ENCODE assay signal across 21 mouse cellular contexts in the genomic region with DNA sequence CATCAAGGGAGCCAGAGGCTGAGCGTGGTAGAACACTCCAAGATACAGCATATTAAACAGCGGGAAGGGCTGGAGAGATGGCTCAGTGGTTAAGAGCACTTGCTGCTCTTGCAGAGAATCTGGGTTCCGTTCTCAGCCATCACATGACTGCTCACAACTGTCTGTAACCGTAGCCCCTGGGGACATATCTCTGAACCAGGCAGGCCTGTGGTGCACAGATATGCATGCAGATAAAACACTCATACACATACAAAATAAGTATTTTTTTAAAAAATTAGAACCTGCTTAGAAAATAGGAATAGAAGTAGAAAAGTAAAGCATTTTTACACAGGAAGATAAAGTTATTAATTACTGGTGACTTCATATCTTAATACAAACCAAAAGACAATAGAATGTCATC. TPM values are rescaled to one million over a fixed set of nuclear protein-coding genes. Genes with fewer than 3 reads are reported as not detected.
A peak's percentile ranks its signal among the peaks of the same experiment; 100 is the strongest.
DNase-seq lines count a peak whose midpoint lies in the region; ATAC-seq and TF ChIP-seq lines count a peak whose summit lies in the region.
"Had no signal": no experiment of that assay in that cellular context is flagged by ENCODE, and none has a peak within 500 bp of the region (broad histone marks: within the 10 kb centered on the region; RNA-seq: fewer than 3 reads in every experiment).

No protein-coding gene starts in this region.

- 0 out of 2 replicates have a peak, but pooled peaks have one; percentile 57 for ATAC-seq in erythroblast, adult 5-6 weeks (replicated peaks; ENCODE audit: low FRiP score, poor library complexity, severe bottlenecking)
- ATAC-seq in liver, postnatal 0 days, result peak; percentile 67
- ATAC-seq in kidney, embryonic 16.5 days (ENCODE audit: low FRiP score, low TSS enrichment), result no peak
- ATAC-seq: forebrain, postnatal 0 days; intestine, embryonic 16.5 days had no signal

- H3K36me3 ChIP-seq in liver, postnatal 0 days (replicated peaks; ENCODE audit: insufficient read depth, low read length), result no peaks in the 10 kb centered on the region
- no peaks in the 10 kb centered on the region for H3K36me3 ChIP-seq in kidney, embryonic 16.5 days (ENCODE audit: insufficient read depth, low read length)
- H3K36me3 ChIP-seq: embryonic facial prominence, embryonic 12.5 days; heart, embryonic 15.5 days; hindbrain, embryonic 15.5 days had no signal

- 35% methylated on average over 4 of the region's 4 CpGs for WGBS in liver, postnatal 0 days (ENCODE audit: insufficient replicate concordance)
- WGBS in kidney, embryonic 16.5 days, result 77% methylated on average over 4 of the region's 4 CpGs

- peak; percentile 93 for TF ChIP-seq EP300 in liver, postnatal 0 days (IDR thresholded peaks at IDR 0.05; ENCODE audit: low read depth)

- H3K9ac ChIP-seq in liver, postnatal 0 days (replicated peaks), result no peak overlapping the region
- no peak overlapping the region for H3K9ac ChIP-seq in kidney, embryonic 16.5 days (replicated peaks; ENCODE audit: low read length)
- H3K9ac ChIP-seq: embryonic facial prominence, embryonic 12.5 days; forebrain, postnatal 0 days; heart, embryonic 15.5 days; hindbrain, embryonic 15.5 days; lung, embryonic 14.5 days; midbrain, embryonic 12.5 days had no signal

- H3K27me3 ChIP-seq in liver, postnatal 0 days (ENCODE audit: insufficient read depth, low read length), result no peaks in the 10 kb centered on the region
- H3K27me3 ChIP-seq in kidney, embryonic 16.5 days (ENCODE audit: insufficient read depth, low read length), result no peaks in the 10 kb centered on the region
- H3K27me3 ChIP-seq: embryonic facial prominence, embryonic 12.5 days; heart, embryonic 15.5 days; hindbrain, embryonic 15.5 days; midbrain, embryonic 12.5 days had no signal

- no peaks in the 10 kb centered on the region for H3K9me3 ChIP-seq in liver, postnatal 0 days (ENCODE audit: low read length)
- H3K9me3 ChIP-seq in kidney, embryonic 16.5 days (ENCODE audit: low read length), result no peaks in the 10 kb centered on the region
- H3K9me3 ChIP-seq: embryonic facial prominence, embryonic 12.5 days; heart, embryonic 15.5 days; hindbrain, embryonic 15.5 days; midbrain, embryonic 12.5 days had no signal

- DNase-seq in thymus, postnatal 4 days, result peak; percentile 42
- no peak for DNase-seq in thymus, postnatal 25 days
- DNase-seq in liver, postnatal 0 days, result no peak
- no peak for DNase-seq in gastrocnemius, postnatal 36 days
- DNase-seq in right cerebral cortex, postnatal 36 days (ENCODE audit: low spot score in 2 of 2), result no peak
- DNase-seq: adrenal gland, adult 8-10 months; cerebellum, adult 18-20 months; forebrain, postnatal 0 days; heart, adult 18-20 months; kidney, postnatal 10 days; lung, embryonic 14.5 days; lung, postnatal 4 days; retina, postnatal 1 day had no signal

- intact Hi-C loops in gastrocnemius, postnatal 36 days (cut with DNase I), result no loop called here

- peaks cover 6% of the 10 kb centered on the region; the same call in 1 of the 2 replicates for H3K4me1 ChIP-seq in liver, postnatal 0 days (ENCODE audit: insufficient read depth)
- H3K4me1 ChIP-seq in kidney, embryonic 16.5 days (ENCODE audit: insufficient read depth, low read length), result peaks cover 1% of the 10 kb centered on the region; the same call in 1 of the 2 replicates
- H3K4me1 ChIP-seq: embryonic facial prominence, embryonic 12.5 days had no signal

- no peak overlapping the region for H3K4me3 ChIP-seq in liver, postnatal 0 days (ENCODE audit: low read depth, low read length)
- no peak overlapping the region for H3K4me3 ChIP-seq in kidney, embryonic 16.5 days (ENCODE audit: low read length)
- H3K4me3 ChIP-seq: embryonic facial prominence, embryonic 12.5 days; heart, embryonic 15.5 days; hindbrain, embryonic 15.5 days; layer of hippocampus, adult 2 months; midbrain, embryonic 12.5 days had no signal

- H3K27ac ChIP-seq in liver, postnatal 0 days (ENCODE audit: low read depth), result no peak overlapping the region
- no peak overlapping the region for H3K27ac ChIP-seq in kidney, embryonic 16.5 days (ENCODE audit: low read length)
- H3K27ac ChIP-seq: embryonic facial prominence, embryonic 12.5 days; heart, embryonic 15.5 days; hindbrain, embryonic 15.5 days; layer of hippocampus, adult 2 months; midbrain, embryonic 12.5 days had no signal

- H3K4me2 ChIP-seq in liver, postnatal 0 days (ENCODE audit: low read depth, low read length), result no peak overlapping the region
- H3K4me2 ChIP-seq in kidney, embryonic 16.5 days (replicated peaks; ENCODE audit: low read depth, low read length), result no peak overlapping the region
- H3K4me2 ChIP-seq: embryonic facial prominence, embryonic 12.5 days; heart, embryonic 15.5 days; hindbrain, embryonic 15.5 days; lung, embryonic 14.5 days; midbrain, embryonic 12.5 days had no signal

- no peak for TF ChIP-seq CTCF in liver, postnatal 0 days (IDR thresholded peaks at IDR 0.05; ENCODE audit: low read depth)

RNA-seq across cellular contexts. Expression of a gene that starts 11.4 kb away (rescaled TPM):
- total RNA-seq in erythroblast, adult 5-6 weeks (2015; ENCODE audit: low replicate concordance), result not detected in 2 replicates
- total RNA-seq in erythroblast, adult 5-6 weeks (2017; ENCODE audit: low replicate concordance), result not detected in 2 replicates
- 0.28 and 0.31 TPM in 2 replicates for polyA plus RNA-seq in liver, postnatal 0 days (2015; fragmentation: Nextera tagmentation; extraction: Ambion mirVana)
- 1 to 10 TPM; 1.6 to 2.1 TPM for total RNA-seq in gastrocnemius, postnatal 36 days (2021)
- polyA plus RNA-seq in kidney, embryonic 16.5 days (2015; fragmentation: Nextera tagmentation; extraction: Ambion mirVana), result 39.7 and 40.4 TPM in 2 replicates

RNA-seq across cellular contexts. Expression of a gene that starts 41.0 kb away (rescaled TPM):
- 6.0 and 7.7 TPM in 2 replicates for total RNA-seq in erythroblast, adult 5-6 weeks (2015; ENCODE audit: low replicate concordance)
- total RNA-seq in erythroblast, adult 5-6 weeks (2017; ENCODE audit: low replicate concordance), result 8.9 and 9.5 TPM in 2 replicates
- 64.7 and 78.8 TPM in 2 replicates for polyA plus RNA-seq in liver, postnatal 0 days (2015; fragmentation: Nextera tagmentation; extraction: Ambion mirVana)
- 10 to 100 TPM; 11.4 to 11.5 TPM for total RNA-seq in gastrocnemius, postnatal 36 days (2021)
- 143 and 150 TPM in 2 replicates for polyA plus RNA-seq in kidney, embryonic 16.5 days (2015; fragmentation: Nextera tagmentation; extraction: Ambion mirVana)

RNA-seq across cellular contexts. Expression of a gene that starts 43.9 kb away (rescaled TPM):
- 10.4 and 21.3 TPM in 2 replicates for total RNA-seq in erythroblast, adult 5-6 weeks (2015; ENCODE audit: low replicate concordance)
- total RNA-seq in erythroblast, adult 5-6 weeks (2017; ENCODE audit: low replicate concordance), result 14.7 and 14.8 TPM in 2 replicates
- polyA plus RNA-seq in liver, postnatal 0 days (2015; fragmentation: Nextera tagmentation; extraction: Ambion mirVana), result 49.2 and 50.5 TPM in 2 replicates
- total RNA-seq in gastrocnemius, postnatal 36 days (2021), result 10 to 100 TPM; 13.5 to 14.3 TPM
- 67.4 and 74.9 TPM in 2 replicates for polyA plus RNA-seq in kidney, embryonic 16.5 days (2015; fragmentation: Nextera tagmentation; extraction: Ambion mirVana)
